Mouse (Mus musculus) intestine, embryonic 15.5 days (tissue): ENCODE data around the gene Cpne5. TPM values are rescaled to one million over a fixed set of nuclear protein-coding genes. Genes with fewer than 3 reads are reported as not detected.
A peak's percentile ranks its signal among the peaks of the same experiment; 100 is the strongest.

Source experiments
- ATAC-seq: fragments of 200-750 bp; cut with Nextera tagmentation; 2 replicates; pipeline ENCODE4 v1.8.0; 2017; ENCODE audit warnings: moderate TSS enrichment, moderate library complexity
- H3K27ac ChIP-seq: fragments of 300-500 bp; sonication (generic); 2 replicates; pipeline ENCODE4 v1.5.1; 2015; ENCODE audit warnings: mild to moderate bottlenecking, inconsistent platforms
- H3K27me3 ChIP-seq: fragments of 300-500 bp; sonication (generic); replicated peaks from 2 replicates; pipeline ENCODE4 v1.6.1; 2015; ENCODE audit warnings: inconsistent platforms
- H3K36me3 ChIP-seq: fragments of 300-500 bp; sonication (generic); 2 replicates; pipeline ENCODE4 v1.6.1; 2015; ENCODE audit warnings: inconsistent platforms
- H3K4me1 ChIP-seq: fragments of 300-500 bp; sonication (generic); replicated peaks from 2 replicates; pipeline ENCODE4 v1.6.1; 2015; ENCODE audit warnings: inconsistent platforms
- H3K4me2 ChIP-seq: fragments of 300-500 bp; sonication (generic); replicated peaks from 2 replicates; pipeline ENCODE4 v1.6.1; 2015; ENCODE audit warnings: mild to moderate bottlenecking, inconsistent platforms
- H3K4me3 ChIP-seq: fragments of 300-500 bp; sonication (generic); replicated peaks from 2 replicates; pipeline ENCODE4 v1.5.1; 2015; ENCODE audit warnings: inconsistent platforms
- H3K9ac ChIP-seq: fragments of 300-500 bp; sonication (generic); 2 replicates; pipeline ENCODE4 v1.6.1; 2015; ENCODE audit warnings: inconsistent platforms
- H3K9me3 ChIP-seq: fragments of 300-500 bp; sonication (generic); 2 replicates; pipeline ENCODE4 v1.6.1; 2016; ENCODE audit warnings: inconsistent platforms
- WGBS: fragments of 180-500 bp; shearing (Covaris S2); methylation state at CpG from one replicate; pipeline ENCODE4 v1.1.7; 2015; 5-methylcytosine and 5-hydroxymethylcytosine counted together
- polyA plus RNA-seq: library from polyadenylated mRNA; unstranded; fragments of >200 nt; fragmentation: Nextera tagmentation; extraction: Ambion mirVana; gene quantifications from 2 replicates; pipeline ENCODE4 v1.2.1, GENCODE M21; 2015

Gene Cpne5
- polyA plus RNA-seq, 1 experiment from 2014 or later: 8.3 TPM

- WGBS: 78% methylated on average over 16 of the region's 16 CpGs
- Histone ChIP-seq H3K36me3 (no peaks in the 10 kb centered on the region), H3K4me2 (no peak overlapping the region), H3K4me3 (no peak overlapping the region), H3K9ac (no peak overlapping the region), H3K27ac (no peak overlapping the region), H3K9me3 (no peaks in the 10 kb centered on the region), H3K4me1 (peaks cover 9% of the 10 kb centered on the region), H3K27me3 (no peaks in the 10 kb centered on the region)
- peak; percentile 24; the same call in 1 of the 2 replicates for ATAC-seq
These were observed 78.1 kb downstream of the Cpne5 start for GRCm38 (mm10) chr17:29159743-29160455.

GRCm38 (mm10) chr17:29159320-29159719 lies 78.6 kb downstream of the Cpne5 start:
- Histone ChIP-seq H3K9me3 (no peaks in the 10 kb centered on the region), H3K27ac (no peak overlapping the region), H3K9ac (no peak overlapping the region), H3K27me3 (no peaks in the 10 kb centered on the region), H3K36me3 (no peaks in the 10 kb centered on the region), H3K4me3 (no peak overlapping the region), H3K4me2 (no peak overlapping the region), H3K4me1 (peaks cover 4% of the 10 kb centered on the region; the same call in 1 of the 2 replicates)
- 94% methylated on average over 5 of the region's 5 CpGs for WGBS
- ATAC-seq: no peak

GRCm38 (mm10) chr17:29158899-29159298 lies 79.1 kb downstream of the Cpne5 start:
- Histone ChIP-seq H3K4me2 (no peak overlapping the region), H3K9ac (no peak overlapping the region), H3K27me3 (no peaks in the 10 kb centered on the region), H3K4me3 (no peak overlapping the region), H3K4me1 (peaks cover 2% of the 10 kb centered on the region; the same call in 1 of the 2 replicates), H3K36me3 (no peaks in the 10 kb centered on the region), H3K27ac (no peak overlapping the region), H3K9me3 (no peaks in the 10 kb centered on the region)
- 94% methylated on average over 15 of the region's 15 CpGs for WGBS
- ATAC-seq: no peak

DNA sequence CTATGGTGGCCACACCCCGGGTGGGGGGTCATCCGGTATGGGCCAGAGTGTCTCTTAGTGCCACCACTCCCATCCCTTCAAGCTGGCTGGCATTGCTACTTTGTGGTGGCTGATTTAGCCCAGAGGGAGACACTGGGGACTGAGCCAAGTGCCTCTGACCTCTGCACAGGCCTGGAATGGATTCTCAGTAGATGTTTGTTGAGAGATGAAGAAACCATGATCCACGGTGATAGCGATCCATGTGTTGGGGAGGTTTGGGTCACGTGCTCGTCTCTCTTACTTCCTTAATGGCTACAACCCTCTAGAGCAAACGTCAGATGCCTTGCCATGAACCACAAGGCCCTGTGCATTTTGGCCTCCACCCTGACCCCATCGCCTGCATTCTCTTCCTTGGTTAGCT lies 81.1 kb downstream of the Cpne5 start:
- H3K27ac ChIP-seq: no peak overlapping the region
- H3K9ac ChIP-seq: no peak overlapping the region
- H3K36me3 ChIP-seq: no peaks in the 10 kb centered on the region
- peaks cover 2% of the 10 kb centered on the region; the same call in 1 of the 2 replicates for H3K4me1 ChIP-seq
- WGBS: 71% methylated on average over 8 of the region's 8 CpGs
- no peaks in the 10 kb centered on the region for H3K27me3 ChIP-seq
- H3K4me3 ChIP-seq: no peak overlapping the region
- no peak for ATAC-seq
- no peak overlapping the region for H3K4me2 ChIP-seq
- H3K9me3 ChIP-seq: no peaks in the 10 kb centered on the region

DNA sequence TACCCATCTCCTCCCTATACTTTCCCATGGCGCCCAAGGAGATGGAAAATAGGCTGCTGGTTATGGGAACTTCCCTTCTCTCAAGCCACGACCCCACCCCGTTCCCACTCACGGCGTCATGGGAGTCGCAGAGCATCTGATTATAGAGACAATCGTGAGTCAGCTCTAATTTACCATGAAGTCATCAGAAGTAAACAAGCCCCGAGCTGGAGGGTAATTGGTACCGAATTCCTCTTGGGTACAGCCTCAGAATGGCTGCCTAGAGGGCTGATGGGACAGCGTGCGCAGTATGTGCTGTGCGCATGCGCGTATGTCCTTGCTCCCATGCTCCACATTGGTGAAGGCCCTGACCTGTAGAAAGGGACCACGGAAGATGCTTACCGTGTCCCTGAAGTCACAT lies 81.6 kb downstream of the Cpne5 start:
- Histone ChIP-seq H3K27ac (no peak overlapping the region), H3K27me3 (no peaks in the 10 kb centered on the region), H3K4me1 (peaks cover 2% of the 10 kb centered on the region; the same call in 1 of the 2 replicates), H3K4me2 (no peak overlapping the region), H3K4me3 (no peak overlapping the region), H3K9ac (no peak overlapping the region), H3K36me3 (no peaks in the 10 kb centered on the region), H3K9me3 (no peaks in the 10 kb centered on the region)
- ATAC-seq: no peak
- 81% methylated on average over 16 of the region's 16 CpGs for WGBS

DNA sequence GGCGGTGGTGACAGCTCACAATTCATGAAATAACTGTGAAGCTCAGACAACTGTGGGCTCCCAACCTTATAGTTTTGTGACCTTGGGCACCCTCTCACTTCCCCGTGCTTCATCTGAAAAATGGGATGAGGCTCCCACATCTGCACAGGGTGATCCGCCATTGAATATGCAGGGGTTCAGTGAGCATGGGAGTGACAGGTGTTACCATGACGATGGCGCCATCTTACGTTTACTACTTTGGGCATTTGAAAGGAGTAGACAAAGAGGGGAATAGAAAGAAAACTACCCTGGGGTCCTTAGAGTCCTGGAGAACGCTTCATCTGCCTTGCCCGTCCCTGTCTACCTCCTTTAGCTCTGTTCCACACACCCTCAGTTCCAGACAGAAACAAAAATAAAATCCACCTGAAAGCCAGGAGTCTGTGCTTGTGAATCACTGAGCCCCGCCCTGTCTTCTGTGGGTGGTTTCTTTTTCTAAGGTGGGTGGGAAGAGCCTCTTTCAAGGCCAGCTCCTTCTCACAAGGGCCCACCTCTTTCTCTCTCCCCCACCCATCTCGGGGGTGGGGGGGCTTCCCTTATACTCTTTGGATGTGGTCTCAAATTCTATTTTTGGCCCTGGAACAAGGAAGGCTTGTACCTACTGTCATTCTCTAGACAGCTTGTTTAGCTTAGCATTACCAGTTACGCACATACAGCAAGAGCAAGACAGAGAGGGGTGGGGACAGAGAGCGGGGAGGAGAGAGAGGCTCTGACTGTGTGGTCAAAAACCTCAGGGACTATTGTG lies 82.4 kb downstream of the Cpne5 start:
- peak; percentile 55 for ATAC-seq
- Histone ChIP-seq H3K4me2 (no peak overlapping the region), H3K36me3 (no peaks in the 10 kb centered on the region), H3K9ac (no peak overlapping the region), H3K4me3 (no peak overlapping the region), H3K27me3 (no peaks in the 10 kb centered on the region), H3K9me3 (no peaks in the 10 kb centered on the region), H3K4me1 (peaks cover 2% of the 10 kb centered on the region; the same call in 1 of the 2 replicates), H3K27ac (0 out of 2 replicates have a peak overlapping the region, but pooled peaks have one; percentile 37)
- WGBS: 65% methylated on average over 12 of the region's 12 CpGs

DNA sequence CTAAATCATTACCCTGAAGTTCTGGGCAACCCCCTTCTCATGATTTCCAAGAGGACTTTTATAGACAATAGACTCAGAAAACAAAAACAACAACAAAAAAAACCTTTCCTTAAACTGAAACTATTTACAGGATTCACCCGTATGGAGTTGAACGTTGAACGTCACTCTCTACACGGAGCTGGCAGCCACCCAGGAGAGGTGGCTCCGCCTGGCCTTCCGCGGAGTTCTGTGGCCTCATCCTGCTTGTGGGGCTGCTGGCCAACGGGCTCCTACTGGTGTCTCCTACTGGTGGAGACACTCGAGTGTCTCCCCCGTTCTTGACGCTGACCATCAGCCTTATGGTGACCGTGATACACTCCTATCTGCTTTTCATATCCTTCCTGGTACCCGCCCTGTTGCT lies 83.7 kb downstream of the Cpne5 start:
- Histone ChIP-seq H3K4me1 (peaks cover 2% of the 10 kb centered on the region; the same call in 1 of the 2 replicates), H3K27ac (no peak overlapping the region), H3K9me3 (no peaks in the 10 kb centered on the region), H3K27me3 (no peaks in the 10 kb centered on the region), H3K9ac (no peak overlapping the region), H3K36me3 (no peaks in the 10 kb centered on the region), H3K4me3 (no peak overlapping the region), H3K4me2 (no peak overlapping the region)
- ATAC-seq: no peak
- WGBS: 74% methylated on average over 13 of the region's 13 CpGs

- 73% methylated on average over 5 of the region's 5 CpGs for WGBS
- no peak for ATAC-seq
These were observed 85.4 kb downstream of the Cpne5 start for GRCm38 (mm10) chr17:29152547-29152946.

DNA sequence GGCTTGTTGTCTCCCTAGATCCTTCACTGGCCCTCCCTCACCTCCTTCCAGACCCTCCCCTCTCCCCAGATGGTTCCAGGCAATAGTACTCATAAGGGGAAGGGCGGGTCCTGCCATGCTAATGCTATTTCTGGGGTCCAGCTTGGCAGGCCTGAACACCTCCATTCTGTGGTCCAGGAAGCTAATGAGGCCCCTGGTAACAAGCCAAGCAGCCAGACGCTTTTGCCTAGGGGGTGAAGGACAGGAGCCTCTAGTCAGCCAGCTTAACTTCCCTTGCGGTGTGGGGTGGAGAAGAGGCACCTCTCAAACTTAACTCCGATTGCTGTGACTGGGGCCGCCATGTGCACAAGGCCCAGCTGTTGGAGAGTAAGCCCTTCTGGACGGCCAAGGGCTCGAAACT lies 88.2 kb downstream of the Cpne5 start:
- no peak overlapping the region for H3K4me3 ChIP-seq
- WGBS: 76% methylated on average over 7 of the region's 7 CpGs
- no peaks in the 10 kb centered on the region for H3K9me3 ChIP-seq
- H3K4me1 ChIP-seq: peaks cover 5% of the 10 kb centered on the region; the same call in 1 of the 2 replicates
- ATAC-seq: no peak
- H3K27ac ChIP-seq: no peak overlapping the region
- no peaks in the 10 kb centered on the region for H3K36me3 ChIP-seq
- no peak overlapping the region for H3K4me2 ChIP-seq
- H3K9ac ChIP-seq: no peak overlapping the region
- no peaks in the 10 kb centered on the region for H3K27me3 ChIP-seq

More at GRCm38 (mm10) chr17:29152547-29152946, 85.4 kb downstream of the Cpne5 start:
- H3K36me3 ChIP-seq: no peaks in the 10 kb centered on the region
- H3K4me3 ChIP-seq: no peak overlapping the region
- H3K4me2 ChIP-seq: no peak overlapping the region
- no peak overlapping the region for H3K27ac ChIP-seq
- no peak overlapping the region for H3K9ac ChIP-seq
- no peaks in the 10 kb centered on the region for H3K27me3 ChIP-seq
- H3K9me3 ChIP-seq: no peaks in the 10 kb centered on the region
- H3K4me1 ChIP-seq: peaks cover 7% of the 10 kb centered on the region; the same call in 1 of the 2 replicates

DNA sequence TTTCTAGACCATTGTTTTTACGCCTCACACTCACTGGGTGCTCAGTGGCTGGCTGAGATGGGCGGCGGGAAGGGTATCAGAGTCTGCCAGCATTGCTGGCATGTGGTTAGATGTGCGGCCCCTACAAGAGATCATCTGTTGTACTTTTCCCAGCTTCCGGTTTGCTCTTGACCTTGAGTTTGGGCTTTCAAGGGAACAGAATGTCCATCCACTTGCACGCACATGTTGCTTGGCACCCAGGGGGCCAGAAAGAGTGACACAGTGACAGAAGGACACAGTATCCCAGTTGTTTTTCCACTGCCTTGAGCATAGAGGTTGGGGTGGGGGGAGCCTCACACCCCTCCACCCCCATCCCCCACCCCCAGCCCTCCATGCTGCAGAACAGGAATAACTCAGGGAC lies 90.2 kb downstream of the Cpne5 start:
- WGBS: 81% methylated on average over 6 of the region's 6 CpGs
- no peaks in the 10 kb centered on the region for H3K27me3 ChIP-seq
- no peaks in the 10 kb centered on the region for H3K9me3 ChIP-seq
- no peak for ATAC-seq
- no peak overlapping the region for H3K4me2 ChIP-seq
- H3K9ac ChIP-seq: no peak overlapping the region
- no peaks in the 10 kb centered on the region for H3K36me3 ChIP-seq
- H3K27ac ChIP-seq: no peak overlapping the region
- no peak overlapping the region for H3K4me3 ChIP-seq
- peaks cover 5% of the 10 kb centered on the region; the same call in 1 of the 2 replicates for H3K4me1 ChIP-seq

DNA sequence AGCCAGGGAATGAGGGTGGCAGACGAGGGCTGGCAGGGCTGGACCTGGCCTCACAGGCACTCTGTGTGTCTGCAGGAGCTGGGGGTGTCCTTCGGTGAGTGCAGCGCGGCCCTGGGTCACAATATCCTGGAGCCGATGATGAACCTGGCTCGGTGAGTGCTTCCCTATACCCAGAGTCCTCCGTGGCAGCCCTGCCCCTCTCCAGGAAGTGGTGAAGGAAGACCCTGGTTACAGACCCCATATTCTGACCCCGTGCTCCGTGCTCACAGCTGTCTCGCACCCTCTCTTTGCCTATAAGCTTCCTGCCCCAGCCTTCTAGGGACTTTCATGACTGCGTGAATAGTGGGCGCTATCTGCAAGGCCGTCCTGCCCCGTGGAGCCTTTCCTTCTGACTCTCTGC lies 90.7 kb downstream of the Cpne5 start:
- Histone ChIP-seq H3K9ac (no peak overlapping the region), H3K27me3 (no peaks in the 10 kb centered on the region), H3K9me3 (no peaks in the 10 kb centered on the region), H3K36me3 (no peaks in the 10 kb centered on the region), H3K4me1 (peaks cover 5% of the 10 kb centered on the region; the same call in 1 of the 2 replicates), H3K4me2 (no peak overlapping the region), H3K4me3 (no peak overlapping the region), H3K27ac (no peak overlapping the region)
- 76% methylated on average over 14 of the region's 14 CpGs for WGBS
- no peak for ATAC-seq

GRCm38 (mm10) chr17:29145101-29145500 lies 92.9 kb downstream of the Cpne5 start:
- Histone ChIP-seq H3K27ac (no peak overlapping the region), H3K27me3 (no peaks in the 10 kb centered on the region), H3K9ac (no peak overlapping the region), H3K4me3 (no peak overlapping the region), H3K4me2 (no peak overlapping the region), H3K4me1 (peaks cover 5% of the 10 kb centered on the region; the same call in 1 of the 2 replicates), H3K9me3 (no peaks in the 10 kb centered on the region), H3K36me3 (no peaks in the 10 kb centered on the region)
- no peak for ATAC-seq
- 89% methylated on average over 12 of the region's 12 CpGs for WGBS
